Mouse (Mus musculus) testis, adult 2 months (tissue): ENCODE measurements around the gene Tmtc4.

Experiments used
- CTCF ChIP-seq: fragments of 200-500 bp; IDR thresholded peaks from 2 replicates; pipeline ENCODE4 v1.5.1; 2012; ENCODE audit warnings: low read depth, mild to moderate bottlenecking, inconsistent platforms, low read length, moderate library complexity; ENCODE audit not compliant: control insufficient read depth, insufficient read depth, insufficient replicate concordance
- POLR2A ChIP-seq: fragments of 200-500 bp; IDR thresholded peaks from 2 replicates; pipeline ENCODE4 v1.6.1; 2012; ENCODE audit warnings: low read depth, mild to moderate bottlenecking, inconsistent platforms, low read length, moderate library complexity; ENCODE audit not compliant: control insufficient read depth

GRCm38 (mm10) chr14:122913657-122914056 lies 70.2 kb downstream of the Tmtc4 start, which contains the start of gene Ggact:
- TF ChIP-seq POLR2A (no peak), CTCF (no peak)
